8 mouse cellular contexts compared by ENCODE assay signal in genomic region chr6:146887958-146888659, GRCm38 (mm10). TPM values are rescaled to one million over a fixed set of nuclear protein-coding genes. Genes with fewer than 3 reads are reported as not detected.
A peak's percentile ranks its signal among the peaks of the same experiment; 100 is the strongest.
DNase-seq lines count a peak whose midpoint lies in the region; ATAC-seq and TF ChIP-seq lines count a peak whose summit lies in the region.

Gene Ppfibp1 (plus strand): TSS chr6:146888487.

- WGBS in cerebellum, adult 2 months: 1% methylated on average over 79 of the region's 80 CpGs
- WGBS in forebrain, postnatal 0 days: 2% methylated on average over 76 of the region's 80 CpGs
- WGBS in lung, adult 2 months: under 1% methylated on average over 79 of the region's 80 CpGs
- under 1% methylated on average over 74 of the region's 80 CpGs for WGBS in neural tube, embryonic 15.5 days

- no peak for TF ChIP-seq CTCF in cerebellum, adult 2 months (IDR thresholded peaks at IDR 0.05; ENCODE audit: borderline replicate concordance, insufficient read depth, low read depth, low read length)
- no peak for TF ChIP-seq CTCF in forebrain, postnatal 0 days (IDR thresholded peaks at IDR 0.05; ENCODE audit: low read depth)
- TF ChIP-seq CTCF in layer of hippocampus, adult 2 months (conservative IDR thresholded peaks at IDR 0.05): no peak
- TF ChIP-seq CTCF in lung, adult 2 months (IDR thresholded peaks at IDR 0.05; ENCODE audit: insufficient read depth, low read length): no peak

- H3K4me2 ChIP-seq in forebrain, postnatal 0 days (ENCODE audit: low read depth): peak within 1 kb of the TSS; percentile 93
- H3K4me2 ChIP-seq in neural tube, embryonic 15.5 days: peak within 1 kb of the TSS; percentile 91

- H3K9ac ChIP-seq in forebrain, postnatal 0 days: peak within 1 kb of the TSS; percentile 76
- H3K9ac ChIP-seq in neural tube, embryonic 15.5 days (replicated peaks): peak within 1 kb of the TSS; percentile 75

- peak; percentile 57 for DNase-seq in MEL-GATA-1-ER (ENCODE audit: extremely low read depth, low read depth)
- peak; percentile 90 to 91 for DNase-seq in cerebellum, adult 2 months
- DNase-seq in forebrain, postnatal 0 days: peak; percentile 93
- DNase-seq in heart, postnatal 36 days: peak; percentile 98 to 99
- peak; percentile 91 to 93 for DNase-seq in layer of hippocampus, adult 2 months (ENCODE audit: low spot score in 2 of 2)
- peak; percentile 96 for DNase-seq in lung, adult 2 months
- DNase-seq in testis, postnatal 14 days (ENCODE audit: low spot score): peak; percentile 95

- H3K27me3 ChIP-seq in cerebellum, adult 2 months (ENCODE audit: control insufficient read depth, insufficient read depth, low read length): no peaks in the 10 kb centered on the region
- no peaks in the 10 kb centered on the region for H3K27me3 ChIP-seq in forebrain, postnatal 0 days (ENCODE audit: insufficient read depth, low read length)
- peaks cover 14% of the 10 kb centered on the region for H3K27me3 ChIP-seq in neural tube, embryonic 15.5 days (replicated peaks)

- ATAC-seq in forebrain, postnatal 0 days: peak; percentile 95
- peak; percentile 97 for ATAC-seq in neural tube, embryonic 15.5 days (ENCODE audit: low FRiP score)

- H3K27ac ChIP-seq in cerebellum, adult 2 months (ENCODE audit: insufficient read depth, low read length): no peak within 1 kb of the TSS
- no peak within 1 kb of the TSS for H3K27ac ChIP-seq in forebrain, postnatal 0 days (ENCODE audit: low read depth, low read length)
- H3K27ac ChIP-seq in layer of hippocampus, adult 2 months: peak within 1 kb of the TSS; percentile 88
- H3K27ac ChIP-seq in neural tube, embryonic 15.5 days (replicated peaks): 0 out of 2 replicates have a peak within 1 kb of the TSS, but pooled peaks have one; percentile 49

- TF ChIP-seq POLR2A in cerebellum, adult 2 months (IDR thresholded peaks at IDR 0.05; ENCODE audit: borderline replicate concordance, insufficient read depth, low read length): no peak
- peak; percentile 84 for TF ChIP-seq POLR2A in lung, adult 2 months (IDR thresholded peaks at IDR 0.05; ENCODE audit: borderline replicate concordance, extremely low read depth, low read depth, low read length)

- no peaks in the 10 kb centered on the region for H3K36me3 ChIP-seq in forebrain, postnatal 0 days (ENCODE audit: insufficient read depth)
- H3K36me3 ChIP-seq in neural tube, embryonic 15.5 days: no peaks in the 10 kb centered on the region

- H3K9me3 ChIP-seq in forebrain, postnatal 0 days (ENCODE audit: low read length): no peaks in the 10 kb centered on the region
- H3K9me3 ChIP-seq in neural tube, embryonic 15.5 days (replicated peaks): no peaks in the 10 kb centered on the region

- H3K4me3 ChIP-seq in cerebellum, adult 2 months (replicated peaks; ENCODE audit: insufficient read depth, low read depth, low read length): peak within 1 kb of the TSS; percentile 91
- peak within 1 kb of the TSS; percentile 83 for H3K4me3 ChIP-seq in forebrain, postnatal 0 days (ENCODE audit: low read depth, low read length)
- peak within 1 kb of the TSS; percentile 92 for H3K4me3 ChIP-seq in layer of hippocampus, adult 2 months
- H3K4me3 ChIP-seq in lung, adult 2 months (replicated peaks; ENCODE audit: extremely low read depth, low read depth, low read length): peak within 1 kb of the TSS; percentile 87
- peak within 1 kb of the TSS; percentile 82 for H3K4me3 ChIP-seq in neural tube, embryonic 15.5 days (replicated peaks)

- H3K4me1 ChIP-seq in cerebellum, adult 2 months (ENCODE audit: control insufficient read depth, insufficient read depth, low read length): no peaks in the 10 kb centered on the region
- H3K4me1 ChIP-seq in forebrain, postnatal 0 days (ENCODE audit: insufficient read depth): peaks cover 10% of the 10 kb centered on the region; the same call in 1 of the 2 replicates
- H3K4me1 ChIP-seq in lung, adult 2 months (ENCODE audit: control insufficient read depth, insufficient read depth, low read length): peaks cover 15% of the 10 kb centered on the region
- 0 out of 2 replicates have a peak, but pooled peaks cover 11% of the 10 kb centered on the region for H3K4me1 ChIP-seq in neural tube, embryonic 15.5 days

- intact Hi-C loops in heart, postnatal 36 days (cut with DNase I): loop anchor here (2.0 to 5.0 kb wide), 3 partner anchors 44 to 74 kb away; no protein-coding TSS in a partner anchor

RNA-seq across cellular contexts. Expression of gene Ppfibp1, which starts in this region (rescaled TPM):
- 8.7 and 9.4 TPM in 2 replicates for polyA plus RNA-seq in cerebellum, adult 2 months (2012; rRNA removed)
- 32.0 and 33.0 TPM in 2 replicates for total RNA-seq in forebrain, postnatal 0 days (2014; rRNA removed)
- 15.6 and 23.8 TPM in 2 replicates for polyA plus RNA-seq in forebrain, postnatal 0 days (2015; fragmentation: Nextera tagmentation; extraction: Ambion mirVana)
- total RNA-seq in heart, postnatal 36 days (2021): 100 to 1,000 TPM; 111 to 115 TPM
- total RNA-seq in layer of hippocampus, adult 2 months (2021): 10 to 100 TPM; 35.3 to 40.6 TPM
- polyA plus RNA-seq in lung, adult 2 months (2012; rRNA removed): 26.1 and 35.1 TPM in 2 replicates
- 12.8 and 15.8 TPM in 2 replicates for polyA plus RNA-seq in neural tube, embryonic 15.5 days (2015; fragmentation: Nextera tagmentation; extraction: Ambion mirVana)

Comparison
In these comparisons a context has a peak if more than half of its experiments do, and no peak if none do; other contexts are left out.
1. H3K27ac ChIP-seq: peak in layer of hippocampus, adult 2 months (single experiment) and neural tube, embryonic 15.5 days (single experiment); none in cerebellum, adult 2 months (single experiment) and forebrain, postnatal 0 days (single experiment).
2. Peak in every context shown above with its lines, with median percentiles within 50 percentile points of each other: DNase-seq and H3K4me3 ChIP-seq.